Mouse (Mus musculus): ENCODE measurements around the gene Tmed1.
A peak's percentile ranks its signal among the peaks of the same experiment; 100 is the strongest.
"Not testable (repeated sequence)": the region's sequence is repeated elsewhere in the genome, so short reads cannot be mapped to it uniquely, and the experiment has no call there.

Gene Tmed1

GRCm38 (mm10) chr9:21509772-21510688, at the start of gene Tmed1:
Tmed1 (minus strand) TSS chr9:21510252.
- peak; percentile 96 to 97 for DNase-seq (ENCODE audit: low spot score in 2 of 2)

- DNase-seq (ENCODE audit: low spot score in 2 of 2) = no peak
These were observed 49.1 kb upstream of the Tmed1 start for GRCm38 (mm10) chr9:21559151-21559550.

- DNase-seq (ENCODE audit: low spot score in 2 of 2) = no peak
These were observed 48.3 kb upstream of the Tmed1 start for GRCm38 (mm10) chr9:21558366-21558765.

GRCm38 (mm10) chr9:21557556-21557955, 47.5 kb upstream of the Tmed1 start:
- no peak for DNase-seq (ENCODE audit: low spot score in 2 of 2)

GRCm38 (mm10) chr9:21556996-21557395, 46.9 kb upstream of the Tmed1 start:
- no peak for DNase-seq (ENCODE audit: low spot score in 2 of 2)

GRCm38 (mm10) chr9:21555198-21555742, 45.2 kb upstream of the Tmed1 start:
- no peak for DNase-seq (ENCODE audit: low spot score in 2 of 2)

GRCm38 (mm10) chr9:21553607-21554273, 43.7 kb upstream of the Tmed1 start:
- no peak for DNase-seq (ENCODE audit: low spot score in 2 of 2)

GRCm38 (mm10) chr9:21551049-21551448, 41.0 kb upstream of the Tmed1 start:
- no peak for DNase-seq (ENCODE audit: low spot score in 2 of 2)

- DNase-seq (ENCODE audit: low spot score in 2 of 2) = peak; percentile 37 to 57
These were observed 37.3 kb upstream of the Tmed1 start for GRCm38 (mm10) chr9:21547075-21547941.

- peak in 1 of 2 experiments; percentile 54 for DNase-seq (ENCODE audit: low spot score in 2 of 2)
These were observed 36.7 kb upstream of the Tmed1 start, which contains the start of gene Carm1 for GRCm38 (mm10) chr9:21546789-21547074. Carm1 (plus strand) TSS chr9:21546894.

- peak; percentile 99 for DNase-seq (ENCODE audit: low spot score in 2 of 2)
These were observed 36.1 kb upstream of the Tmed1 start for GRCm38 (mm10) chr9:21545916-21546788.

- DNase-seq (ENCODE audit: low spot score in 2 of 2) = no peak
These were observed 35.4 kb upstream of the Tmed1 start for GRCm38 (mm10) chr9:21545351-21545915.

- DNase-seq (ENCODE audit: low spot score in 2 of 2) = not testable (repeated sequence)
These were observed 31.9 kb upstream of the Tmed1 start for GRCm38 (mm10) chr9:21542001-21542400.

- no peak for DNase-seq (ENCODE audit: low spot score in 2 of 2)
These were observed 30.1 kb upstream of the Tmed1 start for GRCm38 (mm10) chr9:21539981-21540753.

GRCm38 (mm10) chr9:21537009-21537408, 27.0 kb upstream of the Tmed1 start:
- DNase-seq (ENCODE audit: low spot score in 2 of 2) = no peak

GRCm38 (mm10) chr9:21536501-21536900, 26.4 kb upstream of the Tmed1 start:
- no peak for DNase-seq (ENCODE audit: low spot score in 2 of 2)

GRCm38 (mm10) chr9:21527917-21528324, 17.9 kb upstream of the Tmed1 start:
- DNase-seq (ENCODE audit: low spot score in 2 of 2) = no peak

GRCm38 (mm10) chr9:21527100-21527801, 17.2 kb upstream of the Tmed1 start:
- no peak for DNase-seq (ENCODE audit: low spot score in 2 of 2)

GRCm38 (mm10) chr9:21526634-21526944, 16.5 kb upstream of the Tmed1 start:
- DNase-seq (ENCODE audit: low spot score in 2 of 2) = no peak
